Mouse (Mus musculus) E14TG2a.4 (cell line): ENCODE data around the gene Elf5.

Source experiments
- H3K27me3 ChIP-seq: 2 replicates; pipeline ENCODE4 v1.6.1; 2014; ENCODE audit warnings: low read length, control low read depth; ENCODE audit not compliant: insufficient read depth
- H3K36me3 ChIP-seq: 2 replicates; pipeline ENCODE4 v1.6.1; 2014; ENCODE audit warnings: low read length, control low read depth; ENCODE audit not compliant: insufficient read depth
- H3K4me1 ChIP-seq: replicated peaks from 2 replicates; pipeline ENCODE4 v1.6.1; 2014; ENCODE audit warnings: low read depth, low read length, control low read depth
- H3K4me3 ChIP-seq: replicated peaks from 2 replicates; pipeline ENCODE4 v1.5.1; 2014; ENCODE audit warnings: mild to moderate bottlenecking, low read length
- H3K9me3 ChIP-seq: 2 replicates; pipeline ENCODE4 v1.6.1; 2014; ENCODE audit warnings: low read length, control low read depth
- CTCF ChIP-seq: conservative IDR thresholded peaks from 2 replicates; pipeline ENCODE4 v1.5.1; 2014; ENCODE audit warnings: low read length
- NANOG ChIP-seq: IDR thresholded peaks from 2 replicates; pipeline ENCODE4 v1.6.1; 2014; ENCODE audit warnings: borderline replicate concordance, low read length, mixed read lengths
- POU5F1 ChIP-seq: IDR thresholded peaks from 2 replicates; pipeline ENCODE4 v1.6.1; 2014; ENCODE audit warnings: low read length, borderline replicate concordance

The Elf5 gene

DNA sequence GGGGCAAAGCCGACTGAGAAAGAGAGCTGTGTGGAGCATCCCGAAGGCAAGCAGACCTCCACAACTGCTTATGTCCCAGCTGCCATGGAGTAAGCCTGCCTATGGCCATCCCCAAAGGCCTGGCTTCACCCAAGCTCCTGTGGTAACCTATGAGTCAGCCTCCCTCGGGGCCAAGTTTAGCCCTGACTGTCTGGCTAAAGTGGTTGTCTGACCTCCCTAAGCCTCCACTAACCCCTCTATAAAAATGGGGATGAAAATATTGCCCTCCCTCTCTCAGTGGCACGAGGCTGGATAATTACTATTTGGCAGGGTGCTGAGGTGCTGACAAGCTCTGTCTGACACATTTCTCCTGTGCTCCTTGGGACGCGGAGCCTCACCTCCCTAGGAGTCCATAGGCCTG lies at the start of gene Elf5:
TSS of gene Elf5 (plus strand) at position 341 of the 400 bp plus-strand sequence.
- Histone ChIP-seq H3K4me1 (0 out of 2 replicates have a peak, but pooled peaks cover 5% of the 10 kb centered on the region), H3K27me3 (no peaks in the 10 kb centered on the region), H3K36me3 (no peaks in the 10 kb centered on the region), H3K9me3 (no peaks in the 10 kb centered on the region), H3K4me3 (no peak within 1 kb of the TSS)
- TF ChIP-seq CTCF: no peak
- TF ChIP-seq NANOG: no peak
- no peak for TF ChIP-seq POU5F1

DNA sequence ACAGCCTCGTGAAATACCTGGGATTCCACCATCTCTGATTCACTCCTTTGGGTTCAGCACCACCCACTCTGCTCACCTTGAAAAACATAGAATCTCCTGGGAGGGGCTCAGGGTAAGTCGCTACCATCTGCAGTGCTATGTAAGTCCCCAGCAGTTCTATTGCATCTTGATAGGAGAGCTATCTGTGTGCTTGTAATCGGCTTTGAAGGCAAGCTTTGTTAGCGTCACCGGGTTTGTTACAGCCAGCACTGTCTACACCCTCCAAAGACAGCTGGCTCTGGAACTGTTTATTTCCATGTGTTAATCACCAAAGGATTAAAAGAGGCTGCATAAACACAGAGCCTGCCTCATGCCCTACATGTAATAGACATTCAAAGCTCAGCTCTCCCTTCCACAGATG lies 38.9 kb upstream of the Elf5 start:
- Histone ChIP-seq H3K4me1 (peaks cover 13% of the 10 kb centered on the region), H3K9me3 (no peaks in the 10 kb centered on the region), H3K36me3 (no peaks in the 10 kb centered on the region), H3K4me3 (no peak overlapping the region), H3K27me3 (peaks cover 22% of the 10 kb centered on the region)
- TF ChIP-seq POU5F1: no peak
- no peak for TF ChIP-seq CTCF
- TF ChIP-seq NANOG: no peak

DNA sequence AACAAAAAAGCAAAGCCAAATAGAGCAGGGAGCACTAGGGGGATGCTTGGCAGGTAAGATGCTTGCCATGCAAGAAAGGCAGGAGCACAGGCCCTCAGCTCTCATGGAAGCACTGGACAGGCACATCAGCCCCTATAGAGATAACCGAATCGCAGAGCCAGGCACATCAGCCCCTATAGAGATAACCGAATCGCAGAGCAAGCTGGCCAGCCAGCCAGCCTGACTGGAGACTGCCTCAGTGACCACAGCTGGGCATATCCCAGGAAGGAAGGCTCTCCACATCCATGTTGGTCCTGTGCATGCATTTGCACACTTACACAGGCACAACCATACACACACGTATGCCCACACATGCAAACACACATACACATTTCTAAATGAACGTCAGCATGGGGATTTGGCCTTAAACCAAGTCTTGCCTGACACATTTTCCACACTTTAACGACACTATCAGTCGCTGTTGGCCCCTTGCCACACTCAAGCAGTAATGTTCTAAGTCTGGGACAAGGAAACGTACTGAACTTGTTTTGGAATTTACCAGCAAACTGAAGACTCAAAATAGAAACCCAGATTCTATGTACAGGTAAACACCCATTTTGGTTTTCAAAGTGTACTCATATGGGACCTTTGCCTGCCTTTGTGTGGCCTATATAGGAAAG lies 31.9 kb upstream of the Elf5 start:
- Histone ChIP-seq H3K4me3 (no peak overlapping the region), H3K27me3 (peaks cover 2% of the 10 kb centered on the region; the same call in 1 of the 2 replicates), H3K4me1 (no peaks in the 10 kb centered on the region), H3K36me3 (no peaks in the 10 kb centered on the region), H3K9me3 (no peaks in the 10 kb centered on the region)
- no peak for TF ChIP-seq POU5F1
- TF ChIP-seq CTCF: no peak
- no peak for TF ChIP-seq NANOG

DNA sequence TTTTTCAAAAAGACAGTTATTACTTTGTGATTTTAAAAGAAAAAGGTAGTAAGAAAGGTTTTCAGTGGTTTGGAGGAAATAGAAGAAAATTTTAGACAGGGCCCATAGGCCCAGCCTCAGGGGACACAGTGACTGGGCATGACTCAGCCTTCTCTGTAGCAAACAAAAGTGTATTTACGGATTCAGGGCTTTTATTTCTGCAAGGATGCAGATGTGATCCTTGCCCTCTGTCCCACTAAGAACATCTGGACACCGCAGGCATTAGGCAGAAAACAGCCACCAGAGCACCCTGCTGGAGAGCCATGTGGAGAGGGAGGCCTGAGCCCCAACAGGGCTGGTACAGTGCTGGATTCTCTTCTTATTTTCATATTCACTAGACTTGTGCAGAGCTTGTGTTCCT lies 29.3 kb upstream of the Elf5 start:
- Histone ChIP-seq H3K27me3 (no peaks in the 10 kb centered on the region), H3K36me3 (no peaks in the 10 kb centered on the region), H3K4me1 (no peaks in the 10 kb centered on the region), H3K4me3 (no peak overlapping the region), H3K9me3 (no peaks in the 10 kb centered on the region)
- no peak for TF ChIP-seq POU5F1
- TF ChIP-seq CTCF: no peak
- TF ChIP-seq NANOG: no peak

DNA sequence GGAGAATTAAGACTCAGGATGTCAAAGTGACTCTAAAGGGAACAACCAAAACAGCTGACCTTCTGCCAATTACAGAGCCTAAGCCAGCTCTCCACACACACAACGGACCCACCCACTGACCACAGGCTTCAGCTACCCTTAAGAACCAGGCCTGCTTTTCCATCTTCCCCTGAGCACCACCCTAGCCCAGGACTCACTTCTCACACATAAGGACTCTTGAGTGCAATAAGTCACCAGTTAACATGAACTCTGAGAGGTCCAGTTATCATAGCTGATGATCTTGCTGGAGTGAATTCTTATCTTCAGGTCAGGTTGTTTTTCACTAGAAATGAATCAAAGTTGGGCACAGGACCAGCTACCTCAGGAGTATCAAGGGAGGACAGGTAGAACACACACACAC lies 23.6 kb upstream of the Elf5 start:
- Histone ChIP-seq H3K36me3 (no peaks in the 10 kb centered on the region), H3K9me3 (no peaks in the 10 kb centered on the region), H3K4me3 (no peak overlapping the region), H3K27me3 (peaks cover 2% of the 10 kb centered on the region; the same call in 1 of the 2 replicates), H3K4me1 (peaks cover 9% of the 10 kb centered on the region)
- TF ChIP-seq NANOG (no peak), CTCF (no peak), POU5F1 (no peak)

DNA sequence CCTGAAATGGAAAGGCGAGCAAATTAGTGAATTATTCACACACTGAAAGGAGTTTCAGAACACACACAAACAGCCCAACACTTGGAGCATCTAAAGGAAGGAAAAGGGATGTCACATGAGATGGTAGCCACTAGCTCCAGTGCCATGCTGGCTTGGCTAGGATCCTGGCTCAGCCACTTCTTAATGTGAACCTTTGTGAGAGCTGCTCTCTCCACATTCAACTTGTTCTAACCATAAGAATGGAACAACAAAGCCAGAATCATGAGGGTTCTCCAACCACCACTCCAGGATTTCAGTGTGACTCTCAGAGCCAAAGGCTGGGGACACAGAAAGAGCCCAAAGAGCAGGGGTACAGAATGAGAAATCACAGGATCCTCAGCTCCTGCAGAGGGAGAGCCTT lies 23.2 kb upstream of the Elf5 start:
- H3K4me1 ChIP-seq: peaks cover 9% of the 10 kb centered on the region
- H3K4me3 ChIP-seq: no peak overlapping the region
- H3K27me3 ChIP-seq: peaks cover 2% of the 10 kb centered on the region; the same call in 1 of the 2 replicates
- H3K9me3 ChIP-seq: no peaks in the 10 kb centered on the region
- no peak for TF ChIP-seq CTCF
- no peak for TF ChIP-seq POU5F1
- no peak for TF ChIP-seq NANOG
- no peaks in the 10 kb centered on the region for H3K36me3 ChIP-seq

DNA sequence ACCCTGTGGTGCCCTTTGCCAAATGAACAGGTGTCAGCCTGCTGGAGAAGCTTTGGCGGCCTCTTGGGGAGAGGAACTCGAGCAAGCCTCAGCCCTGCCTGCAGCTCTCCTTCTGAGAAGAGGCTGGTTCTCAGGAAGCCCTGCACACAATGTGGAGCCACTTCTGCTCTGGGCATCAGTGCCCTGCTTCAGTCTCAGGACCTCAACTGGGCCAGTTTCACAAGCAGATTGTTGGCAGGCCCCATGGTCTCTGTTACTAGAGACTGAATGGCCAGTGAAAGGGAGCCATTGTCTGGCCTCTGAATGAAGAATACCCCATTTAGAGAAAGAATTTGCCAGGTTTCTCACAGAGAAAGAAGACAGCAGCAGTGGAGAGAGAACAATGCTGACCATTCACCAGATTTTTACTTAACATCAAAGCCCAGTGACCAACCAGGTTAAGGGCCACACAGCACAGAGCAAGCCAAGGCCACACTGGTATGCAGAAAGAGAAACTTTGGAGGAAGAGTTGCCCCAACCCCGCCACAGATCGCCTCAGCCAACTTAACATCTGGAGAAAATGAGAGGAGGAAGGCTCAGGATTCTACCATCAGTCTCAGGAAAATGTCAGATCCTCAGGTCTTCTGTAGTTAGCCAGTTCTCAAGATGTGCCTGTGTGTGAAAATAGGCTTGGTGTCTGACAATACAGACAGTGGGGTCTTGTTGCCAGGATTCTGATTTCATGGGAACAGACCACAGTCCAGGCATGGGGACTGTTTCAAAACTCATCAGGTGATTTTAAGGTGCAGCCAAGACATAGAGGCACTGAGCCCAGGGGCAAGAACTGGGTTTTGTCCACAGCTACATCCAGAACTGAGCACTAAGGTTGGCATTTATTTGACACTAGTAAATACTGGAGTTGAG lies 21.2 kb upstream of the Elf5 start:
- H3K4me3 ChIP-seq: no peak overlapping the region
- peaks cover 2% of the 10 kb centered on the region; the same call in 1 of the 2 replicates for H3K27me3 ChIP-seq
- no peaks in the 10 kb centered on the region for H3K36me3 ChIP-seq
- H3K9me3 ChIP-seq: no peaks in the 10 kb centered on the region
- TF ChIP-seq POU5F1 (no peak), CTCF (no peak), NANOG (no peak)
- peaks cover 9% of the 10 kb centered on the region for H3K4me1 ChIP-seq

DNA sequence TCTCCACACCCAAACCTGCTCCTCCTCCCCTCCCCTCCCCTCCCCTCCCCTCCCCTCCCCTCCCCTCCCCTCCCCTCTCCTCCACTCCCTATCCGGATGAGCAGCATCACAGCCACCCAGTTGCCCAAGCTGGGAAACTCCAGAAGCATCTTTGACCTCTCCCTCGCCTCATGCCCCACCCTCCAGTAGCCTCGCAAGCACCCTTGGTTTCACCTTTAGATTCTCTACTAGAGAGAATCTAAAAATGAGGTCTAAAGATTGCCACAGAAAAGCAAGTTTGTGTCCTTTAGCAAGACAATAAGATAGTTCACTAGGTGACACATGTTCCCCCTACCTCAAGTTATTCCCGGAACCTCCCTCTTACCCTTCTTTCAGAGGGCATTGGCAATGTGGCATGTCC lies 19.9 kb upstream of the Elf5 start:
- peaks cover 9% of the 10 kb centered on the region for H3K4me1 ChIP-seq
- no peak overlapping the region for H3K4me3 ChIP-seq
- H3K27me3 ChIP-seq: peaks cover 2% of the 10 kb centered on the region; the same call in 1 of the 2 replicates
- H3K36me3 ChIP-seq: no peaks in the 10 kb centered on the region
- TF ChIP-seq NANOG (no peak), CTCF (no peak), POU5F1 (no peak)
- H3K9me3 ChIP-seq: no peaks in the 10 kb centered on the region
